Mouse (Mus musculus) bone marrow, adult 2 months (tissue): ENCODE results near the gene Rxfp3. TPM values are rescaled to one million over a fixed set of nuclear protein-coding genes. Genes with fewer than 3 reads are reported as not detected.
"Not testable (repeated sequence)": the region's sequence is repeated elsewhere in the genome, so short reads cannot be mapped to it uniquely, and the experiment has no call there.

Experiments
- H3K27ac ChIP-seq: fragments of 200-500 bp; 2 replicates; pipeline ENCODE4 v1.5.1; 2012; ENCODE audit warnings: low read depth, mild to moderate bottlenecking, control low read depth, inconsistent platforms, low read length; ENCODE audit not compliant: control insufficient read depth, poor library complexity, insufficient read depth
- H3K4me1 ChIP-seq: fragments of 200-500 bp; 2 replicates; pipeline ENCODE4 v1.6.1; 2011; ENCODE audit warnings: low read length; ENCODE audit not compliant: control insufficient read depth, insufficient read depth
- H3K4me3 ChIP-seq: fragments of 200-500 bp; replicated peaks from 2 replicates; pipeline ENCODE3; 2011; ENCODE audit warnings: mild to moderate bottlenecking, low read depth, low read length, control low read depth; ENCODE audit not compliant: control insufficient read depth
- CTCF ChIP-seq: fragments of 200-500 bp; IDR thresholded peaks from 2 replicates; pipeline ENCODE4 v1.5.1; 2011; ENCODE audit warnings: low read length, control low read depth; ENCODE audit not compliant: control insufficient read depth, insufficient read depth
- POLR2A ChIP-seq: fragments of 200-500 bp; IDR thresholded peaks from 2 replicates; pipeline ENCODE4 v1.6.1; 2011; ENCODE audit warnings: low read depth, mild to moderate bottlenecking, control low read depth, low read length, borderline replicate concordance; ENCODE audit not compliant: control insufficient read depth
- WGBS: fragments of 180-500 bp; shearing (Covaris S2); methylation state at CpG from one replicate; pipeline ENCODE4 v1.1.7; 2018; 5-methylcytosine and 5-hydroxymethylcytosine counted together
- polyA plus RNA-seq: library from polyadenylated mRNA; stranded (reverse); fragments of >200 nt; gene quantifications from 2 replicates; pipeline ENCODE4 v1.2.4, GENCODE M21; 2011; ENCODE audit warnings: low replicate concordance; ENCODE audit not compliant: missing spikeins, insufficient read depth, insufficient read length

Rxfp3 gene
- polyA plus RNA-seq, 1 experiment = not detected

DNA sequence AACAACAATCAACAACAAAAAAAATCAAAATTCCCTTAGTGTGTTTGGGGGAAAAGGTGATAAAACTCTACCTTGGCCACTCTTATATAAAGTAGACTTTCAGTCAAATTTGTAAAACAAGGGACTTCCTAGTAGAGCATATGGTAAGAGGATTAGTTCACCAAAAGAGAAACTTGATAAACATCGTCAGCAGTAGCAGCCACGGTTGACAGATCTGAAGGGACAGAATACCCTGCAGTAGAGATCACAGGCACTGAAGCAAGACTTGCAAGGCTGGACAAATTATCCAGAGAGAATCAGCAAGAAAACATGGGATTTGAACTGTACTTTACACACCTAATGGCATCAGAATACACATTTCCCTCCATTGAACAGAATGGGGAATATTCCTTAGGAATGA, 22.9 kb downstream of the Rxfp3 start:
- TF ChIP-seq CTCF (no peak), POLR2A (no peak)
- 61% methylated on average over 2 of the region's 2 CpGs for WGBS
- no peaks in the 10 kb centered on the region for H3K4me1 ChIP-seq
- no peak overlapping the region for H3K4me3 ChIP-seq
- H3K27ac ChIP-seq = no peak overlapping the region

DNA sequence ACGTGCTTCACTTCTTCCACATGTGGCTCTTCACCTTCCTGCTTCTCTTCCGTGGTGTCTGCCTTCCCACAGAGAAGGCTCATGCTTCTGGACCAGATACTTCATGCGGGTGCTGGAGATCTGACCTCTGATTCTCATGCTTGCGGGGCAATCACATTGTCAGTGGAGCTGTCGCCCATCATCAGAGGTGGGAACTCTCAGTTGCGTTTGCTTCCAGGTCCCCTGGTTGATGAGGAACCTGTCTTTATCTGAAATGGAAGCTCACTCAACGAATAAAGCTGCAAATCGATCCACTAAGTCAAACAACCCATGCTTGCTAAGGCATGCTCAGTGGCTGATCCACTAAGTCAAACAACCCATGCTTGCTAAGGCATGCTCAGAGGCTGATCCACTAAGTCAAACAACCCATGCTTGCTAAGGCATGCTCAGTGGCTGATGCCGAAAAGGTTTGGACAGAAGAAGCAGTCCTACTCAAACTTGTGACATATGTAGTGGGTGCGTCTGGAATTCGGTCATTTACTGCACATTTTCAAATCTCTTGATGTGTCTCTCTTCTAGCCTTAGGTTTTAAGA, 26.7 kb downstream of the Rxfp3 start:
- TF ChIP-seq CTCF (no peak), POLR2A (no peak)
- H3K4me1 ChIP-seq = no peaks in the 10 kb centered on the region
- no peak overlapping the region for H3K4me3 ChIP-seq
- WGBS = 82% methylated on average over 11 of the region's 11 CpGs
- H3K27ac ChIP-seq = no peak overlapping the region

DNA sequence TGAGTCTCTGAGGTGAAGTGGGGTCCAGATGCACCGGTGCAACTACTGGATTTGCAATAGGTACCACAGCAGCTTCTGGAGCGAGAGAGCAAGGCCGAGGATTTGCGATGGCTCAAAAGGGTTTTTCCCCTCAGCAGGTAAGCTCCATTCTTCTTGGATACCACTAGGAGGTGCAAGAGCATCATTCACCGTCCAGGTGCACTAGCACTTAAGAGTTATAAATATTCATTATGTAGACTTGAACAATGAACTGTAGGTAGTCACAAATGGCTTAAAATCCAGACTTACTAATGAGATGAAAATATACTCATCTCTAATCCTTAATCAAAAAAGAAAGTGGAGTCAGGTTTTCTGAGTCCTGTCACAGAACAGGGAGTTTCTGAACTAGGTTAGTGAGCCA, 29.0 kb downstream of the Rxfp3 start:
- Histone ChIP-seq H3K4me1 (no peaks in the 10 kb centered on the region), H3K4me3 (no peak overlapping the region), H3K27ac (no peak overlapping the region)
- TF ChIP-seq CTCF (no peak), POLR2A (no peak)
- whole genome bisulfite sequencing = 34% methylated on average over 5 of the region's 5 CpGs

DNA sequence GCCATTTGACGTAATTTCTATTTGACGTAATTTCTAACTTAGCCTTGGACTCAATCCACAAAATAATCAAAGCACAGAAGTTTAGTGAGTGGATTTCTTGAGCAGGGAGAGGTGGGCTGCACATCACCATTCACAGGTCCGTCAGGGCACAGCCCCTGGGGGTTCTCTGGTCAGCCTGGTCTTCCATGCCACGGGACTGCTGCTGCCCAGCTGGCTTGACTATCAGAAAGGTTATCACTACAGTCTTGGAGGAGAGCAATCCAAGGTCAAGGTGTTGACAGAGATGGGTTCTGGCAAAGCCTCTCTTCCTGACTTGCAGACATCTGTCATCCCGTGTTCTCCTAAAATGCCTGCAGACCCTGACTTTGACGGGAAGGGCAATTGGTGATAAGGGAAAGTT, 33.1 kb downstream of the Rxfp3 start:
- H3K27ac ChIP-seq = no peak overlapping the region
- TF ChIP-seq CTCF (no peak), POLR2A (no peak)
- 79% methylated on average over 6 of the region's 6 CpGs for WGBS
- H3K4me1 ChIP-seq = no peaks in the 10 kb centered on the region
- H3K4me3 ChIP-seq = no peak overlapping the region

DNA sequence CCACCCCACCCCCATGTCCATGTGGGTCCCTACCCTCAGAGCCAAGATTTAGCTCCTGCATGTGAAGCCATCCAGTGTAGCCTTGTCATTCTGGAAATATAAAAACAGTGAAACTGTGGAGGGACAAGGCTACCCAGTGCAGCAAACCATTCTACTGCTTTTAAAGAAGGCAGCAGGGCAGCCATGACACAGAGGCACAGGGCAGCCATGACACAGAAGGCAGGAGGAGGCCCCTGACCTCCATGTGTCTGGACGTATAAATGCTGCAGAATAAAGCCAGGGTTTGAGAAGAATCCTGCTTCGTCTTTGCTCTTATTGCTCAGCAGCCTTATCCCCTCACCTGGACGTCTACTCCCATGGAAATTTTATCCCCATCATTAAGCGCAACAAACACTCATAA, 34.0 kb downstream of the Rxfp3 start:
- TF ChIP-seq CTCF (no peak), POLR2A (no peak)
- Histone ChIP-seq H3K4me3 (no peak overlapping the region), H3K4me1 (no peaks in the 10 kb centered on the region), H3K27ac (no peak overlapping the region)
- 79% methylated on average over 4 of the region's 4 CpGs for WGBS

DNA sequence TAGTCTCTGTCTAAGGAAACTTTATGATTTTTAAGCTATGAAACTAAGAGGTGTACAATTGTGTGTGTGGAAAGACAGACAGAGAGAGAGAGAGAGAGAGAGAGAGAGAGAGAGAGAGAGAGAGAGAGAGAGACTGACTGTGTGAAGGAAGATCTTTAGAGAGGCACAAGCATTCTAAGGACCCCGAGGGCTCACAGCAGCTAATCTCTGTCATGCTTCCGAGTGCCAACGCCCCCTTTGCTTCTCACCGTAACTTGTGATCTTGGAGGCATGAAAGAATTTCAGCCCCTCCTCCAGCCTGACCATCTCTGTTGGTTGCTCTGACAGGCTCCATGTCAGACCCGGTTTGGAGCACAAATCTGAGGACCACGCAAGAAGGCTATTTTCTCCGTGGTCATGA, 37.4 kb downstream of the Rxfp3 start, which contains the start of gene Slc45a2:
Gene Slc45a2, plus strand, starts transcription at position 301 of the 400 bp plus-strand sequence.
- WGBS = 78% methylated on average over 7 of the region's 7 CpGs
- no peaks in the 10 kb centered on the region for H3K4me1 ChIP-seq
- TF ChIP-seq POLR2A (no peak), CTCF (no peak)
- H3K27ac ChIP-seq = no peak within 1 kb of the TSS
- no peak within 1 kb of the TSS for H3K4me3 ChIP-seq

DNA sequence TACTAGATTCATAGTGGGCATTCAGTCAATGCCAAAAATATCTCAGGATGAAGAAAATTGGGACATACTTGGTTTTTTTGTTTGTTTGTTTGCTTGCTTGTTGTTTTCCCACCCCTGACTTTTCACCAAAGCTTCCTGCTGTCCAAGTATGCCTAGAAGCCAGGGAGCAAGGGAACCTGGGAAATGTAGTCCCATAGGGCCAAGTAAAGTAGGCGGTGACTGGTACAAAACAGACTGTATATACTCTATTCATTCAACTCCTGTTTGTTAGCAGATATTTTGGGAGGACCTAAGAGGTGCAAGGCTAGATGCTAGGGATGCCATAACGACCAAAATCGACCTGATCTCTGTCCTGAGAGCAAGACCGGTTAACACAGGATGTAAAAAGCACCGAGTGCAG, 38.0 kb downstream of the Rxfp3 start:
- no peak overlapping the region for H3K4me3 ChIP-seq
- no peaks in the 10 kb centered on the region for H3K4me1 ChIP-seq
- TF ChIP-seq POLR2A (no peak), CTCF (no peak)
- H3K27ac ChIP-seq = no peak overlapping the region
- 53% methylated on average over 5 of the region's 5 CpGs for WGBS

DNA sequence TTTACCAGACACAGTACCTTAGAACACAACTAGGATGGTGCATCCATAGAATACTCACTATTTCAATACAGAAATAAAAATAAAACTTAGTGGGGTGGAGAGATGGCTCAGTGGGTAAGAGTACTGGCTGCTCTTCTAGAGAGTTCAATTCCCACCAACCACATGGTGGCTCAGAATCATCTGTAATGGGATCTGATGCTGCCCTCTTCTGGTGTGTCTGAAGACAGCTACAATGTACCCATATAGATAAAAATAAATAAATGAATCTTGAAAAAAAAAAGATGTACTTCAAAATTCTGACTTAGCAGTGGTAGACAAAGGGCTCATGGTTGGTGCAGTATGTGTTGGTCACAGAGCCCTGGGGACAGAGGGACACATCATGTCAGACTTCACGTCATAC, 46.2 kb downstream of the Rxfp3 start:
- H3K27ac ChIP-seq = no peak overlapping the region
- no peaks in the 10 kb centered on the region for H3K4me1 ChIP-seq
- H3K4me3 ChIP-seq = no peak overlapping the region
- TF ChIP-seq POLR2A (no peak), CTCF (no peak)
- 80% methylated on average over 1 of the region's 1 CpGs for WGBS

DNA sequence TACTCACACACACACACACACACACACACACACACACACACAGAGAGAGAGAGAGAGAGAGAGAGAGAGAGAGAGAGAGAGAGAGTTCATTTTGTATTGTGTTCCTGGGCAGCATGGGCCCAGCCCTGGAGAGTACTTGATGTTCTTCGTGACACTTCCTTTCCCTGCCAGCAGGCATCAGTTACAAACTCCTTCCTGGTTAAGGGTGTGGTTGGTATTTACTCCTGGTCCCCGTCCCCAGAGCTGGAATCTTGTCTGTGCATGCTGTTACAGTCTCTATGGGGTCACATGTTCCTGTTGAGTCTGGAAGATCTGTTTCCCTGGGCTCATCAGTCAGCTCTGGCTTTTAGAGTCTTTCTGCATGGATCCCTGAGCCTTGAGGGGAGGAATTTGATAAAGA, 47.4 kb downstream of the Rxfp3 start:
- no peak for TF ChIP-seq CTCF
- no peak overlapping the region for H3K27ac ChIP-seq
- H3K4me3 ChIP-seq = no peak overlapping the region
- H3K4me1 ChIP-seq = no peaks in the 10 kb centered on the region
- WGBS = 63% methylated on average over 2 of the region's 2 CpGs

DNA sequence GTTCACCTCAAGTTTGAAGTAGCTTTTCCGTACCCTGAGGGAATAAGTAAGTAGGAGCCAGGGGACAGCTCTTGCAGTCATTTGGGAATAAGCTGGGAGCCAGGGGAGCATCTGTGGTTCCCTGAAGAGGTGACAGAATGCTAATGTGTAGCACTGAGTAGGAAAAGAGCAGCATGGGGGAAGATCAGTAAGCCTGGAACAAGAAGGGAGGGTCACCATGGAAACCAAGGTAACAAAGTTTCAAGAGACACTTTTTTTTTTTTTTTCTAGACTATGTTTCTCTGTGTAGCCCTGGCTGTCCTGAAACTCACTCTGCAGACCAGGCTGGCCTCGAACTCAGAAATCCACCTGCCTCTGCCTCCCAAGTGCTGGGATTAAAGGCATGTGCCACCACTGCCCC, 51.3 kb downstream of the Rxfp3 start:
- H3K4me1 ChIP-seq, H3K4me3 ChIP-seq, H3K27ac ChIP-seq: not testable (repeated sequence)
- WGBS = 72% methylated on average over 2 of the region's 2 CpGs
